Mouse (Mus musculus) bone marrow macrophage, adult 2 months (primary cell): ENCODE data around the gene Col15a1.

ENCODE experiments used
- CTCF ChIP-seq: IDR thresholded peaks from 2 replicates; pipeline ENCODE4 v1.5.1; 2012; ENCODE audit warnings: low read depth, mild to moderate bottlenecking, low read length, moderate library complexity
- POLR2A ChIP-seq: IDR thresholded peaks from 2 replicates; pipeline ENCODE4 v1.6.1; 2012; ENCODE audit warnings: mild to moderate bottlenecking, low read depth, low read length, borderline replicate concordance

DNA sequence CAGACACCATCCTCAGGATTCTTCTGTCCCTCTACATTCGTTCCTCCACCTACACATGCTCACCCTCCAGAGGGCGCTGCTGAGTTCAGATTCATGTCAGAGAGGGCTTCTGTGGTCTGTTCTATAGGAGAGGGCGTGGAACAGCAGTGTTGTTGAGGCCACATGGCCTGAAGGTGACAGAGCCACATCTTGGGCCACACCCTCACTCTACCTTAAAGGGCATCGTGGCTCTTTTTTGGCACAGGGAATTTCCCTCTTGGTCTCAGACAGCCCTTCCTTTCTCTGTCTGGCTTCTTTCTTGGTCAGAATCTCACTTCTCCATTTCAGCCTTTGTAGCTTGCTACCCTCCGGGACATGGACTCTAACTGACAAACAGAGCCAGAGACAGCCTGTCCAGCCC, 43.1 kb downstream of the Col15a1 start:
- TF ChIP-seq POLR2A (no peak), CTCF (peak; percentile 99)
